ENCODE assay signal across 8 mouse cellular contexts in genomic region chr2:145831949-145832835, GRCm38 (mm10).
DNase-seq lines count a peak whose midpoint lies in the region; ATAC-seq lines count a peak whose summit lies in the region.

No protein-coding gene starts in this region.

- peak overlapping the region; percentile 84 for H3K27ac ChIP-seq in hindbrain, embryonic 13.5 days
- H3K27ac ChIP-seq in lung, embryonic 16.5 days (ENCODE audit: low read length) = peak overlapping the region; percentile 87

- H3K4me1 ChIP-seq in hindbrain, embryonic 13.5 days (replicated peaks) = peaks cover 16% of the 10 kb centered on the region
- H3K4me1 ChIP-seq in lung, embryonic 16.5 days (replicated peaks; ENCODE audit: control insufficient read depth, insufficient read depth, low read length) = peaks cover 3% of the 10 kb centered on the region

- H3K4me3 ChIP-seq in hindbrain, embryonic 13.5 days = no peak overlapping the region
- H3K4me3 ChIP-seq in lung, embryonic 16.5 days (ENCODE audit: low read length) = no peak overlapping the region

- H3K9ac ChIP-seq in hindbrain, embryonic 13.5 days = peak overlapping the region; percentile 39; the same call in 1 of the 2 replicates
- H3K9ac ChIP-seq in lung, embryonic 16.5 days (ENCODE audit: low read length) = peak overlapping the region; percentile 12; the same call in 1 of the 2 replicates

- WGBS in hindbrain, embryonic 13.5 days = 37% methylated on average over 17 of the region's 17 CpGs
- WGBS in lung, embryonic 16.5 days = 38% methylated on average over 17 of the region's 17 CpGs

- H3K4me2 ChIP-seq in hindbrain, embryonic 13.5 days = peak overlapping the region; percentile 36
- peak overlapping the region; percentile 39 for H3K4me2 ChIP-seq in lung, embryonic 16.5 days (ENCODE audit: low read depth, low read length)

- peak; percentile 58 for DNase-seq in Muller cell, postnatal 12 days (ENCODE audit: inconsistent ontology term)
- DNase-seq in gastrocnemius, adult 18-20 months (ENCODE audit: low spot score) = peak; percentile 40
- peak; percentile 74 for DNase-seq in layer of hippocampus, adult 9-11 months
- peak; percentile 27 to 59 for DNase-seq in thymus, postnatal 36 days

- peak; percentile 91 for ATAC-seq in common myeloid progenitor, adult 5-6 weeks (replicated peaks; ENCODE audit: low read depth, poor library complexity, severe bottlenecking)
- peak; percentile 94 for ATAC-seq in hindbrain, embryonic 13.5 days (ENCODE audit: low FRiP score)
- ATAC-seq in lung, embryonic 16.5 days (ENCODE audit: low read depth) = peak; percentile 94
- peak; percentile 40; the same call in 1 of the 2 replicates for ATAC-seq in neutrophil, adult 5-6 weeks (ENCODE audit: extremely low read depth, insufficient number of reproducible peaks, low FRiP score, poor library complexity, severe bottlenecking)

- H3K36me3 ChIP-seq in hindbrain, embryonic 13.5 days = no peaks in the 10 kb centered on the region
- no peaks in the 10 kb centered on the region for H3K36me3 ChIP-seq in lung, embryonic 16.5 days (ENCODE audit: control insufficient read depth, insufficient read depth, low read length)

- H3K27me3 ChIP-seq in hindbrain, embryonic 13.5 days = no peaks in the 10 kb centered on the region
- H3K27me3 ChIP-seq in lung, embryonic 16.5 days (ENCODE audit: control insufficient read depth, insufficient read depth, low read depth, low read length) = no peaks in the 10 kb centered on the region

- H3K9me3 ChIP-seq in hindbrain, embryonic 13.5 days = no peaks in the 10 kb centered on the region
- no peaks in the 10 kb centered on the region for H3K9me3 ChIP-seq in lung, embryonic 16.5 days (ENCODE audit: control insufficient read depth, low read length)

Comparison
In these comparisons a context has a peak if more than half of its experiments do, and no peak if none do; other contexts are left out.
1. ATAC-seq: peak in every context shown above with its lines; median percentile 94 in hindbrain, embryonic 13.5 days; 94 in lung, embryonic 16.5 days; 91 in common myeloid progenitor, adult 5-6 weeks; 40 in neutrophil, adult 5-6 weeks.